Mouse (Mus musculus): ENCODE data around the gene Pccb. TPM values are rescaled to one million over a fixed set of nuclear protein-coding genes. Genes with fewer than 3 reads are reported as not detected.

Pccb gene
- polyA plus RNA-seq, 1 experiment: 16.1 TPM

DNA sequence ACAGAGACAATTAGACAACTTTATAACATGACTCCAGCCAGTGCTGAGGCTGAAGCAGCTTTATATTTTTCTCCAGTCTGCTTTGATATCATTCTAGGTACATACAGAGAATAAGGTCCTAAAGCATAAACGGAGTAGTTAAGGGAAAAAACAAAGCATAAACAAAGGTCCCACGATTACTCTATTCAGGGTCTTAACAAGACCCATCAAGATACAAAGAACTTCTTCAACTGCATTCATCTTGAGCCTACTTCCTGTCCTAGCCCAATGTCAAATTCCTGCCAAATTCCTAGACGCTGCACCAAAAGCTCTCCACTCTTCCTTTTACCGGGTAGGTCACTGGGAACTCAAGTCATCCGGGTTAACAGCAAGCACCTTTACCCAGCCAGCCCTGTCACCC lies 6.8 kb upstream of the Pccb start:
- no peak overlapping the region for H3K9ac ChIP-seq (ENCODE audit: low read depth, poor library complexity, severe bottlenecking)
- H3K36me3 ChIP-seq (ENCODE audit: control insufficient read depth, insufficient read depth, low read length, poor library complexity, severe bottlenecking): no peaks in the 10 kb centered on the region
- TF ChIP-seq CTCF (IDR thresholded peaks at IDR 0.05; ENCODE audit: low read depth, low read length) (no peak), EP300 (IDR thresholded peaks at IDR 0.05; ENCODE audit: insufficient read depth, low read depth, low read length) (no peak), POLR2A (IDR thresholded peaks at IDR 0.05; ENCODE audit: insufficient read depth, low read length) (no peak)
- H3K27ac ChIP-seq (ENCODE audit: insufficient read depth, low read length): peak overlapping the region; percentile 81
- peaks cover 2% of the 10 kb centered on the region for H3K4me1 ChIP-seq (ENCODE audit: control insufficient read depth, insufficient read depth, low read length)
- H3K4me3 ChIP-seq (ENCODE audit: low read depth, low read length): no peak overlapping the region
- H3K9me3 ChIP-seq (replicated peaks; ENCODE audit: control insufficient read depth, insufficient read depth, low read length, poor library complexity, severe bottlenecking): no peaks in the 10 kb centered on the region
- H3K27me3 ChIP-seq (ENCODE audit: control insufficient read depth, insufficient read depth, low read length, poor library complexity, severe bottlenecking): no peaks in the 10 kb centered on the region

GRCm38 (mm10) chr9:101038634-101039033 lies 3.9 kb upstream of the Pccb start:
- Histone ChIP-seq H3K9me3 (replicated peaks; ENCODE audit: control insufficient read depth, insufficient read depth, low read length, poor library complexity, severe bottlenecking) (no peaks in the 10 kb centered on the region), H3K36me3 (ENCODE audit: control insufficient read depth, insufficient read depth, low read length, poor library complexity, severe bottlenecking) (no peaks in the 10 kb centered on the region), H3K4me1 (ENCODE audit: control insufficient read depth, insufficient read depth, low read length) (peaks cover 2% of the 10 kb centered on the region), H3K27ac (ENCODE audit: insufficient read depth, low read length) (no peak overlapping the region), H3K9ac (ENCODE audit: low read depth, poor library complexity, severe bottlenecking) (no peak overlapping the region), H3K27me3 (ENCODE audit: control insufficient read depth, insufficient read depth, low read length, poor library complexity, severe bottlenecking) (no peaks in the 10 kb centered on the region), H3K4me3 (ENCODE audit: low read depth, low read length) (no peak overlapping the region)
- TF ChIP-seq CTCF (IDR thresholded peaks at IDR 0.05; ENCODE audit: low read depth, low read length) (no peak), EP300 (IDR thresholded peaks at IDR 0.05; ENCODE audit: insufficient read depth, low read depth, low read length) (no peak), POLR2A (IDR thresholded peaks at IDR 0.05; ENCODE audit: insufficient read depth, low read length) (no peak)

GRCm38 (mm10) chr9:101037396-101037795 lies 2.7 kb upstream of the Pccb start:
- H3K36me3 ChIP-seq (ENCODE audit: control insufficient read depth, insufficient read depth, low read length, poor library complexity, severe bottlenecking): no peaks in the 10 kb centered on the region
- no peaks in the 10 kb centered on the region for H3K4me1 ChIP-seq (ENCODE audit: control insufficient read depth, insufficient read depth, low read length)
- no peak overlapping the region for H3K4me3 ChIP-seq (ENCODE audit: low read depth, low read length)
- no peaks in the 10 kb centered on the region for H3K9me3 ChIP-seq (replicated peaks; ENCODE audit: control insufficient read depth, insufficient read depth, low read length, poor library complexity, severe bottlenecking)
- H3K27me3 ChIP-seq (ENCODE audit: control insufficient read depth, insufficient read depth, low read length, poor library complexity, severe bottlenecking): no peaks in the 10 kb centered on the region
- TF ChIP-seq POLR2A (IDR thresholded peaks at IDR 0.05; ENCODE audit: insufficient read depth, low read length): no peak
- TF ChIP-seq CTCF (IDR thresholded peaks at IDR 0.05; ENCODE audit: low read depth, low read length): no peak
- TF ChIP-seq EP300 (IDR thresholded peaks at IDR 0.05; ENCODE audit: insufficient read depth, low read depth, low read length): no peak
- H3K9ac ChIP-seq (ENCODE audit: low read depth, poor library complexity, severe bottlenecking): no peak overlapping the region
- H3K27ac ChIP-seq (ENCODE audit: insufficient read depth, low read length): no peak overlapping the region

- Histone ChIP-seq H3K27me3 (ENCODE audit: control insufficient read depth, insufficient read depth, low read length, poor library complexity, severe bottlenecking) (no peaks in the 10 kb centered on the region), H3K36me3 (ENCODE audit: control insufficient read depth, insufficient read depth, low read length, poor library complexity, severe bottlenecking) (no peaks in the 10 kb centered on the region), H3K4me3 (ENCODE audit: low read depth, low read length) (no peak overlapping the region), H3K9me3 (replicated peaks; ENCODE audit: control insufficient read depth, insufficient read depth, low read length, poor library complexity, severe bottlenecking) (no peaks in the 10 kb centered on the region), H3K27ac (ENCODE audit: insufficient read depth, low read length) (no peak overlapping the region), H3K4me1 (ENCODE audit: control insufficient read depth, insufficient read depth, low read length) (no peaks in the 10 kb centered on the region), H3K9ac (ENCODE audit: low read depth, poor library complexity, severe bottlenecking) (no peak overlapping the region)
- no peak for TF ChIP-seq EP300 (IDR thresholded peaks at IDR 0.05; ENCODE audit: insufficient read depth, low read depth, low read length)
- TF ChIP-seq POLR2A (IDR thresholded peaks at IDR 0.05; ENCODE audit: insufficient read depth, low read length): no peak
- TF ChIP-seq CTCF (IDR thresholded peaks at IDR 0.05; ENCODE audit: low read depth, low read length): no peak
Observed at GRCm38 (mm10) chr9:101036876-101037275, 2.2 kb upstream of the Pccb start.

- Histone ChIP-seq H3K36me3 (ENCODE audit: control insufficient read depth, insufficient read depth, low read length, poor library complexity, severe bottlenecking) (no peaks in the 10 kb centered on the region), H3K4me1 (ENCODE audit: control insufficient read depth, insufficient read depth, low read length) (no peaks in the 10 kb centered on the region), H3K9me3 (replicated peaks; ENCODE audit: control insufficient read depth, insufficient read depth, low read length, poor library complexity, severe bottlenecking) (no peaks in the 10 kb centered on the region), H3K4me3 (ENCODE audit: low read depth, low read length) (no peak overlapping the region), H3K9ac (ENCODE audit: low read depth, poor library complexity, severe bottlenecking) (no peak overlapping the region), H3K27ac (ENCODE audit: insufficient read depth, low read length) (no peak overlapping the region), H3K27me3 (ENCODE audit: control insufficient read depth, insufficient read depth, low read length, poor library complexity, severe bottlenecking) (no peaks in the 10 kb centered on the region)
- TF ChIP-seq EP300 (IDR thresholded peaks at IDR 0.05; ENCODE audit: insufficient read depth, low read depth, low read length) (no peak), CTCF (IDR thresholded peaks at IDR 0.05; ENCODE audit: low read depth, low read length) (no peak), POLR2A (IDR thresholded peaks at IDR 0.05; ENCODE audit: insufficient read depth, low read length) (no peak)
Observed at GRCm38 (mm10) chr9:101035836-101036596, 1.3 kb upstream of the Pccb start.

DNA sequence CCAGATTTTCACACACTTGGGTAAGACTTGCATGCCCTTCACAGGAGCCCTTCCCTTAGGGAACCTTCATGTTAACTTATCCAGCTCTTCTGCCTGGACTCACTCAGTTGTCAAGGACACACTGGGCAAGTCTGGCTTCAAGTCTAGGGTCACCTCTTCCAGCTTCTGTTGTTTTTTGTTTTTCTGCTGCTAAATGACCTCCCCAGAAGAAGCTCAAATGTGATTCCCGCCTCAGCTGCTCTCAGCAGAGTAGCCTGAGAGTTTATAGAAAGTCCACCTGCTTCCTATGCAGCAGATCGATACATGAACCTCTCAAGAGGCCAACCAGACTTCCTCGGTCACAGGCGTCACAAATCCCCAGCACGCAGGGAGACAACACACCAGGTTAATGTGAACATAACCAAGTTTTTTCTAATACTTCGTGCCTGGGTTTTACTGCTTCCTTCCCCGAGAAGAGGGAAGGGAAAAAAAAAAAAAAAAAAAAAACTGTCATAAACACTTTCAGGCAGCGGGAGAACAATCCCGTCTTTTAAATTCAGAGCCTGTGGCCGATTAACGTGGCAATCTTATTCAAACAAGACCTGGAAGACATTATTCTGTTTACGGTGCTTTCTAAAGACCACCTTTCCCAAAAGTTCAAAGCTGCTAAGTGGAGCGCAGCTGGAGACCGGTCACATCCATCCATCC lies 794 bp downstream of the Pccb start:
- Histone ChIP-seq H3K27me3 (ENCODE audit: control insufficient read depth, insufficient read depth, low read length, poor library complexity, severe bottlenecking) (no peaks in the 10 kb centered on the region), H3K9ac (ENCODE audit: low read depth, poor library complexity, severe bottlenecking) (peak overlapping the region; percentile 50), H3K36me3 (ENCODE audit: control insufficient read depth, insufficient read depth, low read length, poor library complexity, severe bottlenecking) (no peaks in the 10 kb centered on the region), H3K4me3 (ENCODE audit: low read depth, low read length) (peak overlapping the region; percentile 59), H3K4me1 (ENCODE audit: control insufficient read depth, insufficient read depth, low read length) (no peaks in the 10 kb centered on the region), H3K27ac (ENCODE audit: insufficient read depth, low read length) (peak overlapping the region; percentile 18; the same call in 1 of the 2 replicates), H3K9me3 (replicated peaks; ENCODE audit: control insufficient read depth, insufficient read depth, low read length, poor library complexity, severe bottlenecking) (no peaks in the 10 kb centered on the region)
- TF ChIP-seq EP300 (IDR thresholded peaks at IDR 0.05; ENCODE audit: insufficient read depth, low read depth, low read length) (no peak), CTCF (IDR thresholded peaks at IDR 0.05; ENCODE audit: low read depth, low read length) (no peak), POLR2A (IDR thresholded peaks at IDR 0.05; ENCODE audit: insufficient read depth, low read length) (no peak)

All from ES-Bruce4 (cell line).